Mouse (Mus musculus): Measurements from ENCODE around the gene Dedd.
A peak's percentile ranks its signal among the peaks of the same experiment; 100 is the strongest.
"Not testable (repeated sequence)": the region's sequence is repeated elsewhere in the genome, so short reads cannot be mapped to it uniquely, and the experiment has no call there.

Gene Dedd

DNA sequence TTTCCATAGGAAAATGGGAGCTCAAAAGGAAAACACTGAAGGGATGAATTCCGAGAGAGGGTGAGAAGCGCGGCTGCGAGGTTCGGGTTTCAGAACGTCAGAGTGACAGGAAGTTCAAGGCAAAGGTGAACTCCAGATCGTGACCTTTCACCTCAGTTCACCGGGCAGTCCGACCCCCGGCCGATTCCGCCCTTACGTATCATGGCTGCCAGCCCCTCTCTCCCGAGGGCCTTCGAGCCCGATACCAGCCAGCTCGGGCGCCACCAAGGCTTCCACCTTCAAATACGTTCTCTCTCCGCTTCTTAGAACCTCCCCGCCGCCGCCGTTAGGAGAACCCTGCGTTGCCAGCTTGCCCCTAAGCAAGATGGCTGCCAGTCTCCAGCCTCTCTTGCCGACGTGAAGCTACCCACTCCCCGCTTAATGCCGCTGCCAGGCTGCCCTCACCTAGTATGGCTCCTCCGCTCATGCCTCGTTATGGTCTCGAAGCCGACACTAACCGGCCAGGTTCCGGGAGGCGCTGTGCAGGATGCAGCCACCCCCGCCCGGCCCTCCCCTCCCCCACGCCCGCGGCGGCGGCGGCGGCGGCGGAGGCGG lies at the start of gene Dedd:
Gene Dedd, plus strand, starts transcription at position 307 of the 594 bp plus-strand sequence.
- peak; percentile 95 for DNase-seq (ENCODE audit: low spot score in 2 of 2)

DNA sequence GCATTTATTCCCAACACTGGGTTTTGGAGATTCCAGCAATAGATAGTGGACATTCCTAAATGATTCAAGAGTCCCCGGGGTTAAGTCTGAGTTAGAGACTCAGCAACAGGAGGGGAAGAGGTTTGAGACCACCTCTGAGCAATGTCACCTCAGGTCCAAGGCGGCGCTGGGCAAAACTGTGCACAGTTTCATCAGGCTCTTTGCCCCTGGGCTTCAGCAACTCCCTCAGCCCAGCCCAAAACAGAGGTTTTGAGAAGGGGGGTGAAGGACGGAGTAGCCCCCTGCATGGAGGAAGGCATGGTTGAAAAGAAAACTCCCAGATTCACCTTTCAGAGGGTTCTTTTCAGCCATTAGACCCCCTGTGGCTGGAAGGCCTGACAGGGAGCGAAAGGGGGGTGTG lies 49.2 kb upstream of the Dedd start:
- no peak for DNase-seq (ENCODE audit: low spot score in 2 of 2)

DNA sequence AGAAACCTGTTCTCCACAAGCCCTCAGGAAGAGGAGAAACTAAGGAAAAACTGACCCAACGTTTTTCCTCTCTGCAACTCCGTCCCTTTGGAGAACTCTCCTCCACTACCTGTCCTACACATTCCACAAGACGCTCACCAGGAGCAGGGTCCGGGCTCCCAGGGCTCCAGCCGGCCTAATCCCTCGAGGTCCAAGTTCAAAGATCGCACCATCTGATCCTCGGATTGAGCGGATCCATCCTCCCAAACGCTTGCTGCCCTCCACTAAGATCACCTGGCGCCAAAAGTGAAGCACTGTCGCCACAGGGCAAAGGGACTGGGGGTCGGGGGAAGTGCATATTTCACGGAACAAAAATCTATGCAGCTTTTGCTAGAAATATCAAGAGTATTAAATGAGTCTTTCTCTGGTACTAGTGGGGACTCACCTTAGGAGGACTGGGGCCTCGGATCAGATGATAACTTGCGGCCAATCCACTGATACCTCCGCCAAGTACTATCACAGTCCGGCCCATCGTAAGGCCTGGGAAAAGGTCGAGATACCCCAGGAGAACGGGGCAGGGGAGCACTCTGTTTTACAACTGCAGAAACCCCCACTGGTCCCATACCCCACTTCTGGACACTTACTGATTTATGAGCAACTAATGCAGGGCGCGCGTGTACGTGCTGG lies 48.6 kb upstream of the Dedd start:
- DNase-seq (ENCODE audit: low spot score in 2 of 2), result no peak

DNA sequence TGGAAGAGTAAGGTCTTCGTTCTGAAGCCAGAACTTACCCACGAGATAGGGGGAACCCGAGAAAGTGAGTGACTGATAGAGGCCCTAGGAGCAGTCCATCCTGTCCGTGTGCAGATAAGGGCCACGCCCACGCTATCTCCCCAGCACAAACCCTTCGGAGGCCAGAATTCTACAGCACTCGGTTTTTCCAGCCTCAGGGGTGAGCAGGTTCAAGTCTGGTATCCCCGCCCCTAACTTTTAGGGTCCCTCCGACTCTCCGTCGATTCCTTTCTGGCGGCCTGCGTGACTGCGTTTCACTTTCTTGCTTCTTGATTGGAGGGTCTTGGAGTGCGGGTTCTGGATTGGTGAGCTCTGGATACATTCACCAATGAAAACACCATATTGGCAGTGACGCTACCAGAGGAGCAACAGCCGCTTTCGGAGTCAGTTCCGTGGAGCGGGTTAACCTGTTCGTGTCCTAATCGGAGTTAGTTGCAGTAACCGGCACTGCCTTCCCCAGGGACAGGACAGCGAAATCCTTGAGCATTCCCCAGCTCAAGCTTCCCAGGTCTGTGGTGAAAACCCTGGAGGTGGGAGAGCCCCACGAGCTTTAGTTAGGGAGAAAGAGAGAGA lies 47.9 kb upstream of the Dedd start, which contains the start of gene Ppox:
Gene Ppox, minus strand, starts transcription at position 271 of the 612 bp plus-strand sequence.
- DNase-seq (ENCODE audit: low spot score in 2 of 2), result peak; percentile 95 to 98

DNA sequence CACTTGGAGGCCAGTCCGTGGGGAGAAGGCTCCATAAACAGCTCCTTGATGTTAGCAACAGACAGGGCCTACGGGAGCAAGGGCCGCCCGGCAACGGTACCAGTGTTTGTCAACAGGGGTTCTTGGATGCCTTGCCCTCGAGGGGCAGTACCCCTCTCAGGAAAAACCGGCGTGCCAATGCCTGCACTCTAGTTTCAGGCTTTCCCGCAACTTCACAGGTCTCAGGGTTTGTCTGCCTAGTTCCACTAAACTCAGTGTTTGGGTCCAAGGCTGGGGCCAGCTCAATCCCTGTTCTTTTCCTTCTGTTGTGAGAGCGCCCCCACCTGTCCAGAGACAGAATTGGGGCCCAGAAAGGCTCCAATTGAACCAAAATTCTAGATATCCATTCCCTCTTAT lies 47.4 kb upstream of the Dedd start:
- DNase-seq (ENCODE audit: low spot score in 2 of 2), result peak in 1 of 2 experiments; percentile 81

DNA sequence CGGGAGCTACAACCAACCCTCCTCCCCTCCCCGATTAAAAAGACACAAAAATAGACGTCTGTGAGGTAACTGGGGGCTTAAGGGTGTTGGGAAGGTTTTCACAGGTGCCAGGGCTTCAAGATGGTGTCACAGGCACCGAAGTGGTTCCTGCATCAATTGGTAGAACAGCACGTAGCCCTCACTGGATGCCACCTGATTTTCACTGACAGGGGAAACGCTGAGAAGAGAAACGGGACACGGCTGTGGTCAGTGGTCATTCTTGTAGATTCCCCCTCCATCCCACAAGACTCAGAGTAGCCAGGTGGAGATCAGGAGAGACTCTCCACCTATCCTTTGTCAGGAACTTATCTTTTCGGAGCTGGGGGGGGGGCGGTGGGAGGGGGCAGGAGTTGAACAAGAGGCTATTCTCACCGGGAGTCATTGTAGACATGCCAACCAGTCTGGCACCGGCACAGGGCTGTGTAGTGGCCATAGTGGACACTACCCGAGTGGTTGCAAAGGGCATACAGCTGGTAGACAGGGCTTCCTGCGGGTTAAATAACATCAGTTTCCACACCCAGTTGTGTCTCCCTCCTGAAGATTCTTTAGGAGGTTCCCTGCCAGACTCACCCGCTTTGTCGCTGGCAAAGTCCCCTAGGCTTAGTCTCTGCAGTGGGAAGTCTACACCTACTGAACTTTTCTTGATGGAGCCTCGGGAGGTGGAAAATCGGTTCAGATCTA lies 46.7 kb upstream of the Dedd start:
- no peak for DNase-seq (ENCODE audit: low spot score in 2 of 2)

DNA sequence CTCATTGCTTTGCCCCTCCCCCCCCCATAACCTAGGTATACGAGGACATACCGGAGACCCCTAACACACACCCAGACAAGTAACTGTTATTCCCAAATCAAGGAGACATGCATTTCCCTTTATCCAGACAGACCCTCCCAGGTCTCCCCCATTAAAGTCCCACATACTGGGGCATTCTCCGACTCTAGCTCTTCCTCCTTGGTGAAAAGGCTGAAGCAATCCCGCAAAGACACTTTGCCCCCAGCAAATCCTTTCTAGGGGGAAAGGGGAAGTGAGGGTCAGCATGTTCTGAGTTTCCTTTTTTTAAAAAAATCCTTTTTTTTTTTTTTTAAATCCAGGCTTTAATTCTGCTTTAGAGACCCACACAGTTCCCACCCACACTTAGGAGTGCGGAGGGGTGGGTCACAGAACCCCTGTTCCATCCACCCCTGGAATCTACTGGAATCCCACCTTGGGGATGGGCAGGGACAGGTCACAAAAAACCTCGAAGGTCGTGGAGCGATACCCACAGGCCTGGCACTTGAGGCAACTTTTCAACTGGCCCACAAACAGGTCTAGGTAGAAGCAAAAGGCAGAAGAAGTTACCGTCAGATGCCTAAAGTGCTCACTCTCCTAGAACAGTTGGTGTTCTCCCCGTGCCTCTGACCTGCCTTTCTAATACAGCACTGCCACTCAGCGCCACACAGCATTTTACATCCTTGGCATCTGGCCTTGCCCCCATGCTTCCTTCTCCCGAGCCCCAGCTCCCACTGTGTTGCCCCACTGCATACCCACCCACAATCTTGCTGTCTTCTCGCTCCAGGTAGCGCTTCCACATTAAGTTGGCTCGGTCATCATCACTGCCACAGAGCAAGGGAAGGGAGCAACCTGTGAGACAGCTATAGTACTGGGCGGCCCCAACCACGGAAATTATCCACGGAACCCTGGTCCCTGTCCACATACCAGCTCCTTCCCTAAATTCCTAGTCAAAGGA lies 45.5 kb upstream of the Dedd start:
- no peak for DNase-seq (ENCODE audit: low spot score in 2 of 2)

DNA sequence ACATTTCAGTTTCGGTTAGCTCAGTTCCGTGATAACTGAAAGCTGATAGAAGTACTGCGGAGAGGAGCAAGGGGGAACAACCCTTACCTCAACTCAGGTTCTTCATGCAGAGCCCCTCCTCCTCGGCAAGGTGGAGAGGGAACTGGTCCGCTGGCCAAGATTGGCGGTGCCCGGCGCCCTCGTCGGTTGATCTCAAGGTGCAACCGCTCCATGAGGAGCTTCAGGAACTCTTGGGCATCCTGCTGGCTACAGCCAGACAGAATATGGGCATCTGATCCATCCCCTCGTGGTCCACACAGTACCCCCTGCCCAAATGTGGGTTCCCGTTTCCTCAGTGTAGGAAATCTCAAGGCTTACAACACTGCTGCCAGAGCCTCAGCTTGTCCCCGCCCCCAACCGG lies 44.5 kb upstream of the Dedd start:
- no peak for DNase-seq (ENCODE audit: low spot score in 2 of 2)

DNA sequence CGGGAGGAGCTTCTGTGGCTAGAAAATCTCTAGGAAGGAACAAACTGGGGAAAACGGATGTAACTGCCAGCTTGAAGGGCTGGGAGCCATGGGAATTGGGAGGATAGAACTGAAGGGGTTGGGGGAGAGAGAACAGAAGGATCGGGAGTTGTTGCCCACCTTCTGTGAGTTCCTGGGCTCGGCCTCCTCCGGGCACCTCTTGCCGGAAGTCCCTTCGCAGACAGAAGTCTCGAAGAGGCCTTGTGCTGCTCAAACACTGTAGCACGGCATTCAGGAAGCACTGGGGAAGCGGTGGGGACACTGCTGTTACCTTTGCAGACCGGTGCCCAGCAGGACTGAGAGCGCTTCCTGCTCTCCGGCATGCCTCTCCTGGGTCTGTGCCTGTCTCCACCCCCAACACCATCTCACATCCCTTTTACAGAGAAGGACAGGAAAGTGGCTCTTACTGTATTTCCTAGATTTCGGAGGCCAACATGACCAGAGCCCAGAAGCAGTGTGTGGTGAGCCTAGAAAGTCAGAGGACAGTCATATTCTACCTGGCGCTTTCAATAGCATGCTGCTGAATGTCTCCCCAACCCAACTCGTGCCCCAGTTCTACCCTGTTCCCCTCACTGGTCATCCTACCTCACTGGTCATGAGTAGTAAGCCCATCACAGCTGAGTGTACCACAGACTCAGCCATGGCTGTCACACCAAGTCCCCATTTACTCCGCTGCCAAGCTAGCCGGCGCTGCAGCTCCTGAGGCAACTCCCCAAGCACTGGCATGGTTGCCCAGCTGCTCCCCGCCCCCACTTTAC lies 43.7 kb upstream of the Dedd start:
- peak in 1 of 2 experiments; percentile 9 for DNase-seq (ENCODE audit: low spot score in 2 of 2)

DNA sequence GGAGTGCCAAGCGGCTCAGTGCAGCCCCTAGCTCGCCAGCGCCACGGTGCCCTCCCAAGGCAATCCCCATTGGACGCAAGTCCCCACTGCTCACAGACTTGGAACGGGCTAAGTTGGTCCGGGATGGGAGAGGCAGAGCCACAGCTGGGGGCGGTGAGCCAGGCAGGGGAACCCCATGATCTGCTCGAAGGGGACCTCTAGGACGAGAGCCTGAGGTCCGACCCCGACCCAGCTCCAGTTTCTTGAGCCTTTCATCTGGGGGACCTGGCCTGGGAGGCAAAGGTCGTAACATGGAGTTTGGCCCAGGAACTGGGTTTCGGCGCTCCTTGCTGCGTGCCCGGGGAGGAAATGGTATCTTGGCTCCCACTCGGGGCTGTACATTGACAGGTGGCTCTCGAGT lies 42.4 kb upstream of the Dedd start:
- no peak for DNase-seq (ENCODE audit: low spot score in 2 of 2)

DNA sequence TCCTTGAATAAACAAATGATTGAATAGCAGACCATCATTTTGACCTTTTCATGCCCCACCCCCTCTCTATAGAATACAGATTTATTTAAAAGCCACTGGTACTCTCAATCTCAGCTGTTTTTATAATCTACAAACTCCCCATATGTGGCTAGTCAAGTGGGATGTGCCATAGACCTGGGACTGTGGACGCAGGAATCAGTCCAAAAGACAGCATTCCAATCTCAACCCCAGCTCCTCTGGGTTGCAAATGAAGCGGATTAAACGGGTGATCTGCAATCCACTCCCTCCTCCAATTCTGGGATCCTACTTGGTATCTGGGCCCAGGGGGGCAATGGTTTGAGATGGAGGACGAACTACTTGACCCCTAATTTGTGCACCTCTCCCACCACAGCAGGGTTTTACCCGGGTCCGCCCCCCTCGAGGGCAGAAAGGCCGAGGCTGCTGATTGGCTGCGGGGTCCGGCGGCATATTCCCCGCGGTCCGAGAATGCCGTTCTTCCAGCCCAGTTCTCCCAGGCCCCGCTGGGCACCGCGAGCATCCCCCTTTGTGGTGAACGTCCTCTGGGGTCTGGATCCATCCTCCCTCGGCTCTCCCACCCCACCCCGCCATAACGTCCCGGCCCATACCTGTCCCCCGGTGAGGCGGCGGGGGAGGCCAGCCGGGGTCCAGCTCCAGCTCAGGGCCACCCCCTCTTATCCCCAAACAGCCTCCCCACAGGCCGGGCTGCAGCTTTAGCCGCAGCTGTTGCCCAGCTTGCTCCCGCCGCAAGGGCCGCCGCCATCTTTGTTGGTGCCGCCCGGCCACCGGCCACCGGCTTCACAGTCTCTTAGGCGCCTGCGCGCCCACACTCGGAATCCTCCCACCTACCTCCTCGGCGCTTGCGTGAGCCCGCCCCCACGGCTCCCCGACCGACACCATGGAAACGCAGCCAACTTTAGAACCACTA lies 41.5 kb upstream of the Dedd start, which contains the start of gene Usp21:
Gene Usp21, minus strand, starts transcription at position 856 of the 946 bp plus-strand sequence.
- DNase-seq (ENCODE audit: low spot score in 2 of 2), result peak; percentile 94 to 96

DNA sequence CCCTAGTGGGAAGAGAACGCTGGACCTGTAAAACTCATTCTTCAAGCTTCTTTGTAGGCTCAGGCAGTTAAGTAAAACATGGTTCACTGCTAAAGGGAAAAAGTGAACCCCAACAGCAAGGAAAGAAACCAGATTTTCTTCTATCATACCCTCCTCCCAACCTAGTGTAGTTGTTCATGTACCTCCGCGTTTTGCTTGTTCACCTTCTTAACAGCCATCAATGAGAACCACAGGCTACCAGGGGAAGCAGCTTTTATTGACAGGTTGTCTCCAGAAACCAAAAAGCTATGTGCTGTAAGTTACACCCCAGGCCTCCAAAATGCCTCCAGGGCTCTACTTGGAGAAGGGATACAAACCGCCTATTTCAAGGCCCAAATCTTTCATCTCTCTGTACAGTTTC lies 40.6 kb upstream of the Dedd start:
- no peak for DNase-seq (ENCODE audit: low spot score in 2 of 2)

DNA sequence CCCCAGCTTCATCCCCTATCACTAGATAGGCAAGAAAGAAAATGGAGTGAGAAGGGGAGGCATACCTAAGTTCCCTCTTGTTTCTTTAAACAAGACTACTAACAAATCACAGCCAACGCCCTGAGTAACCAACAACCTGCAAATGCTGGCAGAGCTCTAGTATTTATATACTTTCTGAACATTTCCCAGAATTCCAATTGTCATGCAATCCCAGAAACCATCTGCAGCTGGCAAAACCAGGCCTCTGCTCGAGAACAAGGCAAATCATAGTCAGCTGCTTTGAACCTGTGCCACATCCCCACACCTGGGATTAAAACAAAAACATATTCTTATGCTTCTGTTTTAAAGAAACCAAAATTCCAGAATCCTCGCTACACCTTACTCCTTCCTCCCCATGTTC lies 35.6 kb upstream of the Dedd start:
- DNase-seq (ENCODE audit: low spot score in 2 of 2), result no peak

DNA sequence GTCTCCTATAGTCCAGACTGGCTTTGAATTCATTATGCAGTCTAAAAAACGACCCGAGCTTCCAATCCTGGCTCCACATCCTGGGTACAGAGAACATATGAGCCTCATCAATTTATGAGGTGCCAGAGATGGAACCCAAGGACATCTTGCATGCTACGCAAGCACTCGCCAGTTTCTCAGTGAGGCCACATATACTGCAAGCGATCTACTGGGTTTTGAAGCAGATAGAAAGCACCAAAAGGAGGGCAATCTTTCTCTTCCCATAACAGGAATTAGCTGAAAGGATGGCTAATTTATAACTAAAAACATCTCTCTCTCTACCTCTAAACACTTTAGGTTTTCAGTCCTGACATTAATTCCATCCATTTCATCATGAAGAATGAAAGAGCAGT lies 35.0 kb upstream of the Dedd start:
- DNase-seq (ENCODE audit: low spot score in 2 of 2), result no peak

DNA sequence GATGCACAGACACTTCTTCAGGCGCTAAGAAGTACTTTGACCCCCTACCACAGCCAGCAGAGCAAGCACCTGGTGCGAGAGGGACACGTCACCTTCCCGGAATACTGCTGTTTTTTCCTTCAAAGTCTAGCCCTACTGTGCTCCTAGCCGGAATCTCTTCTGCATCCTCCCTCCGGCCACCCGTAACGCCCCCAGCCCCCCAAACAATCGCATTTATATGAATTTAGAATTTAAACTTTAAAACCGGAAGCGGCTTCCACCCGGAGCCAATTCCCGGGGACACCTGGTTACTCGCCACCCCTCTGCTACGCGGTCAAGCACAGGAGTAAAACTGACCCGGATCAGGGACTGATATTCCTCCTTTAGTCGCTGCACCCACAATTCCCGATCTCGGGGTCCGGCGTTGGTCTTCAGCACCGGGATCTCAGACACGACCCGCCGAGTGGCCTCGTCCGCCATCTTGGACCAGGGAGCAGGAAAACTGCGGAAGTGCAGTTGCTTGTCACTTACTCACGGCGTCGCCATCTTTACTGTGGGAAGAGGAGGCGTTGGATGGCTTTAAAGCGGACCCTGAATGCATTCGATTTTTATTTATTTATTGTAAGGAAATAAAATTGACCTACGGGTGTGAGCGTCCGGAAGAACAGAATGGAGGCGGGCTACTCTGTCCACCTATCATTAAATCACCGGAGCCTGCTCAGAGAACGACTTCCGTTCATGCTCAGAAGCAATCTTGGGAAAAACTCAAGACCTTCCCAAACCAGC lies 34.5 kb upstream of the Dedd start, which contains the start of gene Ufc1:
Gene Ufc1, minus strand, starts transcription at position 727 of the 765 bp plus-strand sequence.
- DNase-seq (ENCODE audit: low spot score in 2 of 2), result peak; percentile 85 to 90

DNA sequence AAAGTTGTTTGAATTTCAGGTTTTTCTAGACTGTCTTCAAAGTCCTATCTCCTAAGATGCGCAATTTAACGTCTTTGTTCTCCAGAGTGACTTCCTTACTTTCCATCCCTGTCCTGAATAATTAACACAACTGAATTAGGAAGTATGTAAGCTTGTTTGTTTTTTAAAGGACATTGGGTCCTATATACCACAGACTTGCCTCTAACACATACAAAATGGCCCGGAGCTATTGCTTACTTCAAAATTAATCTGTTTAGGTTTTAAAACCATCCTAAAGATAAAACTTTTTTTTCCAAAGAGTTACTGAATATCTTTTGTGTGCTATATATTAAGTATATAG lies 33.9 kb upstream of the Dedd start:
- no peak for DNase-seq (ENCODE audit: low spot score in 2 of 2)

DNA sequence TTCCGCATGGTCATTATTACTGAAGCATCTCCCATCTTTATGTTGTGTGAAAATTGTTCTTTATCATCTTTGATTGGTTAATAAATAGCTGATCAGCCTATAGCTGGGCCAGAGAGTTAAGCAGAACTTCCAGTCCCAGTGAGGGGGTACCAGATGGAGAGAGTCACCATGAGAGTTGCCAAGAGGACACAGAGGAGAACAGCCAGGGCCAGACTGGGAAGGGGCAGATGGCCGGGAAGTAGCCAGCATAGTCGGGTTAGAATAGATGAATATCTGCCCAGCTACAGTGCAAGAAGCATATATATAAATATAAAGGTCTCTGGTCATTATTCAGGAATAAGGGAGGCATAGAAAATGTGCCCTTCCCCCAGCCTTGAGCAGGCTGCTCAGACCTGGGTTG lies 30.7 kb upstream of the Dedd start:
- DNase-seq (ENCODE audit: low spot score in 2 of 2), result no peak

DNA sequence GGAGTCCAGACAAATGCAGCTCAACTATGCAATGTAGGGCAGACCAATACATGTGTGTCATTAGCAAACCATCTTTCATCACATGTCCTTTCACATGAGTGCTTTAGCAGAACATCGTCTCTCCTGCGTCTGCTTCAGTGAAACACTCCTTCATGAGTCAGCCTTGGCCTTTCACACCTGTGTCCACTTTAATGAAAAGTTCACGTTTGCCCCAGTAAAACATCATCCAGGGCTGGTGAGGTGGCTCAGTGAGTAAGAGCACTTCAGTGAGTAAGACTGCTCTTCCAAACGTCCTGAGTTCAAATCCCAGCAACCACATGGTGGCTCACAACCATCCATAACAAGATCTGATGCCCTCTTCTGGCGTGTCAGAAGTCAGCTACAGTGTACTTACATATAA lies 22.8 kb upstream of the Dedd start:
- DNase-seq (ENCODE audit: low spot score in 2 of 2), result not testable (repeated sequence)

DNA sequence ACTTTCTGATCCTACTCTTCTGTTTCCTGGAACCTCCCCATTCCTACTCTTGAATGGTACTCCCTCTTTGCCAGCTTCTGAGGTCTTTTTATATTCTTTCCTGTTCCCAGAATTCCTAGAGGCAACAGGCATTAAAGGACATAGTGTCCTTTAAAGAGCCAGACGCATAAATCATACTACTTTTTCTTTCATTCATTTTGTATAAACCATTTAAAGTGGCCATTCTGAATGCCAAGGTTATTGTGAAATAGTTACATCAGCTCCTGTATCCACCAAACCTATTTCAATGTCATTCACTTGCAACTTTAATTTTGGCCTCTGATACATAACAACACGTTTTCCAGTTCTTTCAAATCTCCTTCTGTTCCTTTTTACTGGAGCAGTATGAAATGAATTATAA lies 19.6 kb upstream of the Dedd start:
- no peak for DNase-seq (ENCODE audit: low spot score in 2 of 2)

All from heart, adult 9 months (tissue).